Mouse (Mus musculus) kidney, embryonic 14.5 days (tissue): ENCODE data around the gene Pax1. TPM values are rescaled to one million over a fixed set of nuclear protein-coding genes. Genes with fewer than 3 reads are reported as not detected.

Source experiments
- ATAC-seq: fragments of 200-750 bp; cut with Nextera tagmentation; 2 replicates; pipeline ENCODE4 v1.8.0; 2017; ENCODE audit warnings: moderate number of reproducible peaks, mild to moderate bottlenecking, moderate TSS enrichment, moderate library complexity; ENCODE audit not compliant: low FRiP score, low TSS enrichment
- H3K27ac ChIP-seq: fragments of 300-500 bp; sonication (generic); 2 replicates; pipeline ENCODE4 v1.5.1; 2014; ENCODE audit warnings: low read depth, mild to moderate bottlenecking, low read length, moderate library complexity, mixed read lengths
- H3K27me3 ChIP-seq: fragments of 300-500 bp; sonication (generic); 2 replicates; pipeline ENCODE4 v1.6.1; 2014; ENCODE audit warnings: mild to moderate bottlenecking, low read length; ENCODE audit not compliant: control insufficient read depth, insufficient read depth
- H3K36me3 ChIP-seq: fragments of 300-500 bp; sonication (generic); 2 replicates; pipeline ENCODE4 v1.6.1; 2014; ENCODE audit warnings: low read length, mixed read lengths; ENCODE audit not compliant: control insufficient read depth, insufficient read depth
- H3K4me1 ChIP-seq: fragments of 300-500 bp; sonication (generic); 2 replicates; pipeline ENCODE4 v1.6.1; 2014; ENCODE audit warnings: low read length, mixed read lengths; ENCODE audit not compliant: control insufficient read depth, insufficient read depth
- H3K4me2 ChIP-seq: fragments of 300-500 bp; sonication (generic); replicated peaks from 2 replicates; pipeline ENCODE4 v1.6.1; 2014; ENCODE audit warnings: low read depth, mild to moderate bottlenecking, low read length
- H3K4me3 ChIP-seq: fragments of 300-500 bp; sonication (generic); 2 replicates; pipeline ENCODE4 v1.5.1; 2014; ENCODE audit warnings: mild to moderate bottlenecking, low read length
- H3K9ac ChIP-seq: fragments of 300-500 bp; sonication (generic); 2 replicates; pipeline ENCODE4 v1.6.1; 2014; ENCODE audit warnings: low read depth, mild to moderate bottlenecking, low read length, moderate library complexity
- H3K9me3 ChIP-seq: fragments of 300-500 bp; sonication (generic); 2 replicates; pipeline ENCODE4 v1.6.1; 2016; ENCODE audit warnings: low read length; ENCODE audit not compliant: control insufficient read depth
- WGBS: fragments of 180-500 bp; shearing (Covaris S2); extraction: QIAGEN DNeasy Blood & Tissue Kit; methylation state at CpG from one replicate; pipeline ENCODE4 v1.1.7; 2014; 5-methylcytosine and 5-hydroxymethylcytosine counted together
- polyA plus RNA-seq: library from polyadenylated mRNA; unstranded; fragments of >200 nt; fragmentation: Nextera tagmentation; extraction: Ambion mirVana; gene quantifications from 2 replicates; pipeline ENCODE4 v1.2.1, GENCODE M21; 2014

Gene Pax1
- 0.07 TPM in 1 of 2 replicates, not detected in the other for polyA plus RNA-seq

- no peak within 1 kb of the TSS for H3K9ac ChIP-seq
- H3K27ac ChIP-seq: no peak within 1 kb of the TSS
- no peak for ATAC-seq
- H3K4me1 ChIP-seq: no peaks in the 10 kb centered on the region
- H3K27me3 ChIP-seq: peaks cover 93% of the 10 kb centered on the region
- 0 out of 2 replicates have a peak within 1 kb of the TSS, but pooled peaks have one; percentile 5 for H3K4me2 ChIP-seq
- H3K36me3 ChIP-seq: no peaks in the 10 kb centered on the region
- H3K9me3 ChIP-seq: no peaks in the 10 kb centered on the region
- WGBS: under 1% methylated on average over 18 of the region's 18 CpGs
- no peak within 1 kb of the TSS for H3K4me3 ChIP-seq
Measured at GRCm38 (mm10) chr2:147361581-147361980, at the start of gene Pax1. Gene Pax1 (plus strand): TSS chr2:147361925.

- no peaks in the 10 kb centered on the region for H3K9me3 ChIP-seq
- no peak overlapping the region for H3K27ac ChIP-seq
- peak; percentile 46; the same call in 1 of the 2 replicates for ATAC-seq
- H3K27me3 ChIP-seq: no peaks in the 10 kb centered on the region
- H3K4me2 ChIP-seq: no peak overlapping the region
- no peak overlapping the region for H3K4me3 ChIP-seq
- no peak overlapping the region for H3K9ac ChIP-seq
- no peaks in the 10 kb centered on the region for H3K36me3 ChIP-seq
- WGBS: 18% methylated on average over 9 of the region's 9 CpGs
- no peaks in the 10 kb centered on the region for H3K4me1 ChIP-seq
Measured at GRCm38 (mm10) chr2:147321036-147321435, 40.7 kb upstream of the Pax1 start.

- H3K27ac ChIP-seq: no peak overlapping the region
- WGBS: 88% methylated on average over 2 of the region's 2 CpGs
- no peaks in the 10 kb centered on the region for H3K4me1 ChIP-seq
- H3K27me3 ChIP-seq: no peaks in the 10 kb centered on the region
- no peaks in the 10 kb centered on the region for H3K9me3 ChIP-seq
- no peak for ATAC-seq
- H3K36me3 ChIP-seq: no peaks in the 10 kb centered on the region
- H3K4me2 ChIP-seq: no peak overlapping the region
- H3K4me3 ChIP-seq: no peak overlapping the region
- H3K9ac ChIP-seq: no peak overlapping the region
Measured at GRCm38 (mm10) chr2:147325178-147325577, 36.5 kb upstream of the Pax1 start.

- H3K9me3 ChIP-seq: no peaks in the 10 kb centered on the region
- H3K4me2 ChIP-seq: no peak overlapping the region
- 66% methylated on average over 2 of the region's 2 CpGs for WGBS
- H3K4me3 ChIP-seq: no peak overlapping the region
- H3K27me3 ChIP-seq: no peaks in the 10 kb centered on the region
- no peak overlapping the region for H3K27ac ChIP-seq
- H3K9ac ChIP-seq: no peak overlapping the region
- no peaks in the 10 kb centered on the region for H3K4me1 ChIP-seq
- no peak for ATAC-seq
- H3K36me3 ChIP-seq: no peaks in the 10 kb centered on the region
Measured at GRCm38 (mm10) chr2:147332731-147333130, 29.0 kb upstream of the Pax1 start.

GRCm38 (mm10) chr2:147338729-147339128, 23.0 kb upstream of the Pax1 start:
- Histone ChIP-seq H3K9ac (no peak overlapping the region), H3K27ac (no peak overlapping the region), H3K4me2 (no peak overlapping the region), H3K36me3 (no peaks in the 10 kb centered on the region), H3K27me3 (no peaks in the 10 kb centered on the region), H3K9me3 (no peaks in the 10 kb centered on the region), H3K4me3 (no peak overlapping the region), H3K4me1 (no peaks in the 10 kb centered on the region)
- WGBS: 56% methylated on average over 15 of the region's 15 CpGs
- ATAC-seq: no peak

- no peaks in the 10 kb centered on the region for H3K27me3 ChIP-seq
- no peak overlapping the region for H3K9ac ChIP-seq
- no peak overlapping the region for H3K4me2 ChIP-seq
- H3K4me1 ChIP-seq: no peaks in the 10 kb centered on the region
- H3K9me3 ChIP-seq: no peaks in the 10 kb centered on the region
- H3K4me3 ChIP-seq: no peak overlapping the region
- H3K36me3 ChIP-seq: no peaks in the 10 kb centered on the region
- 88% methylated on average over 4 of the region's 4 CpGs for WGBS
- H3K27ac ChIP-seq: no peak overlapping the region
- no peak for ATAC-seq
Measured at GRCm38 (mm10) chr2:147339796-147340195, 21.9 kb upstream of the Pax1 start.

- Histone ChIP-seq H3K9ac (no peak overlapping the region), H3K4me1 (no peaks in the 10 kb centered on the region), H3K36me3 (no peaks in the 10 kb centered on the region), H3K27me3 (no peaks in the 10 kb centered on the region), H3K4me3 (no peak overlapping the region), H3K9me3 (no peaks in the 10 kb centered on the region), H3K27ac (no peak overlapping the region), H3K4me2 (no peak overlapping the region)
- ATAC-seq: no peak
- 13% methylated on average over 2 of the region's 2 CpGs for WGBS
Measured at GRCm38 (mm10) chr2:147342198-147342597, 19.5 kb upstream of the Pax1 start.

GRCm38 (mm10) chr2:147359716-147360115, 2.0 kb upstream of the Pax1 start:
- ATAC-seq: no peak
- Histone ChIP-seq H3K9me3 (no peaks in the 10 kb centered on the region), H3K4me1 (no peaks in the 10 kb centered on the region), H3K27ac (no peak overlapping the region), H3K27me3 (peaks cover 92% of the 10 kb centered on the region), H3K36me3 (no peaks in the 10 kb centered on the region), H3K4me3 (no peak overlapping the region), H3K9ac (no peak overlapping the region), H3K4me2 (no peak overlapping the region)
- WGBS: 3% methylated on average over 4 of the region's 4 CpGs

- Histone ChIP-seq H3K9me3 (no peaks in the 10 kb centered on the region), H3K4me1 (no peaks in the 10 kb centered on the region), H3K4me3 (no peak overlapping the region), H3K27me3 (peaks cover 93% of the 10 kb centered on the region), H3K36me3 (no peaks in the 10 kb centered on the region), H3K27ac (no peak overlapping the region), H3K4me2 (no peak overlapping the region), H3K9ac (no peak overlapping the region)
- WGBS: 1% methylated on average over 7 of the region's 7 CpGs
- no peak for ATAC-seq
Measured at GRCm38 (mm10) chr2:147360401-147360800, 1.3 kb upstream of the Pax1 start.
